In genomic region chr6:82041488-82042295, GRCm38 (mm10) we compare ENCODE assay signal across 8 mouse cellular contexts. TPM values are rescaled to one million over a fixed set of nuclear protein-coding genes. Genes with fewer than 3 reads are reported as not detected.
A peak's percentile ranks its signal among the peaks of the same experiment; 100 is the strongest.
DNase-seq lines count a peak whose midpoint lies in the region; ATAC-seq and TF ChIP-seq lines count a peak whose summit lies in the region.

No protein-coding gene starts in this region.

- H3K4me2 ChIP-seq in forebrain, embryonic 14.5 days (ENCODE audit: low read length), result peak overlapping the region; percentile 97
- H3K4me2 ChIP-seq in hindbrain, embryonic 16.5 days (ENCODE audit: low read length), result peak overlapping the region; percentile 98
- peak overlapping the region; percentile 59 for H3K4me2 ChIP-seq in liver, embryonic 13.5 days
- H3K4me2 ChIP-seq in neural tube, embryonic 13.5 days, result peak overlapping the region; percentile 97

- H3K9ac ChIP-seq in forebrain, embryonic 14.5 days (ENCODE audit: low read length), result peak overlapping the region; percentile 59
- H3K9ac ChIP-seq in hindbrain, embryonic 16.5 days (ENCODE audit: low read depth, low read length), result peak overlapping the region; percentile 61
- H3K9ac ChIP-seq in liver, embryonic 13.5 days, result peak overlapping the region; percentile 54
- H3K9ac ChIP-seq in neural tube, embryonic 13.5 days, result peak overlapping the region; percentile 64

- no peaks in the 10 kb centered on the region; the same call in 1 of the 2 replicates for H3K4me1 ChIP-seq in cerebellum, adult 2 months (ENCODE audit: control insufficient read depth, insufficient read depth, low read length)
- H3K4me1 ChIP-seq in forebrain, embryonic 14.5 days (ENCODE audit: control insufficient read depth, insufficient read depth, low read length), result peaks cover 4% of the 10 kb centered on the region; the same call in 1 of the 2 replicates
- H3K4me1 ChIP-seq in hindbrain, embryonic 16.5 days (ENCODE audit: control insufficient read depth, insufficient read depth, low read depth, low read length), result peaks cover 16% of the 10 kb centered on the region
- H3K4me1 ChIP-seq in liver, embryonic 13.5 days (replicated peaks), result peaks cover 3% of the 10 kb centered on the region
- H3K4me1 ChIP-seq in neural tube, embryonic 13.5 days (replicated peaks), result peaks cover 19% of the 10 kb centered on the region

- H3K27ac ChIP-seq in cerebellum, adult 2 months (ENCODE audit: insufficient read depth, low read length), result no peak overlapping the region
- H3K27ac ChIP-seq in forebrain, embryonic 14.5 days (ENCODE audit: low read depth, low read length), result no peak overlapping the region
- no peak overlapping the region for H3K27ac ChIP-seq in hindbrain, embryonic 16.5 days (ENCODE audit: low read depth, low read length)
- H3K27ac ChIP-seq in liver, embryonic 13.5 days, result peak overlapping the region; percentile 50
- H3K27ac ChIP-seq in neural tube, embryonic 13.5 days (replicated peaks), result no peak overlapping the region

- peak; percentile 11 to 17 for DNase-seq in cerebellum, adult 2 months
- no peak for DNase-seq in cerebellum, adult 11 months
- peak; percentile 34 for DNase-seq in WW6 (ENCODE audit: low read depth, low spot score)
- DNase-seq in forebrain, embryonic 14.5 days (ENCODE audit: low spot score), result peak; percentile 22
- no peak for DNase-seq in liver, embryonic 13.5 days
- no peak for DNase-seq in thymus, postnatal 10 days (ENCODE audit: low spot score in 2 of 2)

- H3K27me3 ChIP-seq in cerebellum, adult 2 months (ENCODE audit: control insufficient read depth, insufficient read depth, low read length), result no peaks in the 10 kb centered on the region; the same call in 1 of the 2 replicates
- peaks cover 14% of the 10 kb centered on the region; the same call in 1 of the 2 replicates for H3K27me3 ChIP-seq in forebrain, embryonic 14.5 days (replicated peaks; ENCODE audit: control insufficient read depth, insufficient read depth, low read length)
- peaks cover 21% of the 10 kb centered on the region for H3K27me3 ChIP-seq in hindbrain, embryonic 16.5 days (replicated peaks; ENCODE audit: control insufficient read depth, insufficient read depth, low read length)
- peaks cover 44% of the 10 kb centered on the region for H3K27me3 ChIP-seq in liver, embryonic 13.5 days
- peaks cover 54% of the 10 kb centered on the region for H3K27me3 ChIP-seq in neural tube, embryonic 13.5 days

- under 1% methylated on average over 47 of the region's 50 CpGs for WGBS in cerebellum, adult 2 months
- WGBS in forebrain, embryonic 14.5 days, result under 1% methylated on average over 44 of the region's 50 CpGs
- WGBS in hindbrain, embryonic 16.5 days, result under 1% methylated on average over 46 of the region's 50 CpGs
- 2% methylated on average over 37 of the region's 50 CpGs for WGBS in liver, embryonic 13.5 days (ENCODE audit: insufficient replicate concordance)
- whole genome bisulfite sequencing in neural tube, embryonic 13.5 days, result under 1% methylated on average over 50 of the region's 50 CpGs

- peak overlapping the region; percentile 53 for H3K4me3 ChIP-seq in cerebellum, adult 2 months (replicated peaks; ENCODE audit: insufficient read depth, low read depth, low read length)
- peak overlapping the region; percentile 45 for H3K4me3 ChIP-seq in forebrain, embryonic 14.5 days (ENCODE audit: low read depth, low read length)
- H3K4me3 ChIP-seq in hindbrain, embryonic 16.5 days (ENCODE audit: low read length), result peak overlapping the region; percentile 55
- H3K4me3 ChIP-seq in liver, embryonic 13.5 days (replicated peaks), result peak overlapping the region; percentile 55
- peak overlapping the region; percentile 49 for H3K4me3 ChIP-seq in neural tube, embryonic 13.5 days

- H3K36me3 ChIP-seq in forebrain, embryonic 14.5 days (ENCODE audit: control insufficient read depth, insufficient read depth, low read length), result no peaks in the 10 kb centered on the region
- H3K36me3 ChIP-seq in hindbrain, embryonic 16.5 days (ENCODE audit: control insufficient read depth, insufficient read depth, low read length), result no peaks in the 10 kb centered on the region
- no peaks in the 10 kb centered on the region for H3K36me3 ChIP-seq in liver, embryonic 13.5 days
- no peaks in the 10 kb centered on the region for H3K36me3 ChIP-seq in neural tube, embryonic 13.5 days

- H3K9me3 ChIP-seq in forebrain, embryonic 14.5 days (replicated peaks; ENCODE audit: control insufficient read depth, low read length), result no peaks in the 10 kb centered on the region
- no peaks in the 10 kb centered on the region for H3K9me3 ChIP-seq in hindbrain, embryonic 16.5 days (ENCODE audit: control insufficient read depth, low read length)
- no peaks in the 10 kb centered on the region for H3K9me3 ChIP-seq in liver, embryonic 13.5 days (replicated peaks)
- no peaks in the 10 kb centered on the region for H3K9me3 ChIP-seq in neural tube, embryonic 13.5 days

- TF ChIP-seq POLR2A in cerebellum, adult 2 months (IDR thresholded peaks at IDR 0.05; ENCODE audit: borderline replicate concordance, insufficient read depth, low read length), result no peak

- TF ChIP-seq CTCF in cerebellum, adult 2 months (IDR thresholded peaks at IDR 0.05; ENCODE audit: borderline replicate concordance, insufficient read depth, low read depth, low read length), result no peak

- ATAC-seq in forebrain, embryonic 14.5 days, result peak; percentile 65
- ATAC-seq in hindbrain, embryonic 16.5 days, result peak; percentile 57; the same call in 1 of the 2 replicates
- peak; percentile 52 for ATAC-seq in liver, embryonic 13.5 days (ENCODE audit: low read depth)
- ATAC-seq in neural tube, embryonic 13.5 days (ENCODE audit: low read depth), result peak; percentile 40; the same call in 1 of the 2 replicates

RNA-seq across cellular contexts. Expression of gene Eva1a, which starts 0.8 kb away (rescaled TPM):
- 14.9 and 15.2 TPM in 2 replicates for polyA plus RNA-seq in cerebellum, adult 2 months (2012; rRNA removed)
- polyA plus RNA-seq in forebrain, embryonic 14.5 days (2014; fragmentation: Nextera tagmentation; extraction: Ambion mirVana), result 1.1 TPM in 2 replicates
- polyA plus RNA-seq in hindbrain, embryonic 16.5 days (2015; fragmentation: Nextera tagmentation; extraction: Ambion mirVana), result 1.3 TPM in 2 replicates
- 5.1 and 6.4 TPM in 2 replicates for polyA plus RNA-seq in liver, embryonic 13.5 days (2015; fragmentation: Nextera tagmentation; extraction: Ambion mirVana)
- 1.2 and 2.0 TPM in 2 replicates for polyA plus RNA-seq in neural tube, embryonic 13.5 days (2015; fragmentation: Nextera tagmentation; extraction: Ambion mirVana)

Comparison
In these comparisons a context has a peak if more than half of its experiments do, and no peak if none do; other contexts are left out.
1. DNase-seq: peak in cerebellum, adult 2 months (2 of 2), WW6 (single experiment) and forebrain, embryonic 14.5 days (single experiment); none in cerebellum, adult 11 months (single experiment), liver, embryonic 13.5 days (single experiment) and thymus, postnatal 10 days (0 of 2).
2. Peak in every context shown above with its lines, with median percentiles within 50 percentile points of each other: H3K4me3 ChIP-seq, ATAC-seq, H3K4me2 ChIP-seq and H3K9ac ChIP-seq.